Mouse (Mus musculus): ENCODE data around the gene Gys1. TPM values are rescaled to one million over a fixed set of nuclear protein-coding genes. Genes with fewer than 3 reads are reported as not detected.
"Not testable (repeated sequence)": the region's sequence is repeated elsewhere in the genome, so short reads cannot be mapped to it uniquely, and the experiment has no call there.

Gene Gys1
- polyA plus RNA-seq, 1 experiment, result 44.5 TPM

DNA sequence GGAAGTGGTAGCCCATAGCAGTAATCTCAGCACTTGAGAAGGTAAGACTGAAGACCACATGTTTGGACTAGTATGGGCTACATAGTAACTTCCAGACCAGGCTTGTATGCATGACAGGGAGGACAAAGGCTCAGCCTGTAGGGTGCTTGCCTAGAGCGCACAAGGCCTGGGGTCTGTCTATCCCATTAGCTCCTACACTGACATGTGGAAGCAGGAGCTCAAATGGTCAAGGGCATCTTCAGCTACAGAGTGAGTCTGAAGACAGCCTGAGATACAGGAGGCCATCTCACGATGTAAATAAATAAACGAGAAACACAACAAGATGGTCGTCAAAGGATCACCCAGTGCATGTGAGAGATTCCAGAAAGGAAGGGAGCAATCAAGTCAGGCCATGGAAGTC is 27.7 kb downstream of the Gys1 start:
- no peak for TF ChIP-seq GATA1 (IDR thresholded peaks at IDR 0.05; ENCODE audit: borderline replicate concordance, low read length)
- no peak for TF ChIP-seq FLI1 (IDR thresholded peaks at IDR 0.05; ENCODE audit: low read length)
- Histone ChIP-seq H3K36me3 (replicated peaks; ENCODE audit: low read length) (peaks cover 75% of the 10 kb centered on the region), H3K4me1 (peaks cover 73% of the 10 kb centered on the region), H3K9me3 (no peaks in the 10 kb centered on the region), H3K27me3 (replicated peaks) (no peaks in the 10 kb centered on the region), H3K4me3 (replicated peaks) (peak overlapping the region; percentile 67)

DNA sequence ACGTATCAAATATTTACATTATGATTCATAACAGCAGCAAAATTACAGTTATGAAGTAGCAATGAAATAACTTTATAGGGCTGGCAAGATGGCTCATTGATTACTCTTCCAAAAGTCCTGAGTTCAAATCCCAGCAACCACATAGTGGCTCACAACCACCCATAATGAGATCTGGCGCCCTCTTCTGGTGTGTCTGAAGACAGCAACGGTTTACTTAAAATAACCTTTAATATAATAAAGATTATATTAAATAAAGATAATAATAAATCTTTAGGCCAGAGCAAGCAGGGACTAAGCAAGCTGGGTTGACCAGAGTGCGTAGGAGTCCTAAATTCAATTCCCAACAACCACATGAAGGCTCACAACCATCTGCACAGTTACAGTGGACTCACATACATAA is 28.2 kb downstream of the Gys1 start:
- not testable (repeated sequence) for H3K4me3 ChIP-seq (replicated peaks); H3K27me3 ChIP-seq (replicated peaks); H3K9me3 ChIP-seq
- Histone ChIP-seq H3K4me1 (peaks cover 74% of the 10 kb centered on the region), H3K36me3 (replicated peaks; ENCODE audit: low read length) (peaks cover 70% of the 10 kb centered on the region)

- H3K36me3 ChIP-seq (replicated peaks; ENCODE audit: low read length), result peaks cover 58% of the 10 kb centered on the region
- TF ChIP-seq GATA1 (IDR thresholded peaks at IDR 0.05; ENCODE audit: borderline replicate concordance, low read length) (no peak), FLI1 (IDR thresholded peaks at IDR 0.05; ENCODE audit: low read length) (no peak)
- H3K4me1 ChIP-seq, result peaks cover 78% of the 10 kb centered on the region
- H3K4me3 ChIP-seq (replicated peaks), result peak overlapping the region; percentile 84
- H3K9me3 ChIP-seq, result no peaks in the 10 kb centered on the region; the same call in 1 of the 2 replicates
- H3K27me3 ChIP-seq (replicated peaks), result no peaks in the 10 kb centered on the region
These were observed 29.5 kb downstream of the Gys1 start for GRCm38 (mm10) chr7:45463987-45464778.

DNA sequence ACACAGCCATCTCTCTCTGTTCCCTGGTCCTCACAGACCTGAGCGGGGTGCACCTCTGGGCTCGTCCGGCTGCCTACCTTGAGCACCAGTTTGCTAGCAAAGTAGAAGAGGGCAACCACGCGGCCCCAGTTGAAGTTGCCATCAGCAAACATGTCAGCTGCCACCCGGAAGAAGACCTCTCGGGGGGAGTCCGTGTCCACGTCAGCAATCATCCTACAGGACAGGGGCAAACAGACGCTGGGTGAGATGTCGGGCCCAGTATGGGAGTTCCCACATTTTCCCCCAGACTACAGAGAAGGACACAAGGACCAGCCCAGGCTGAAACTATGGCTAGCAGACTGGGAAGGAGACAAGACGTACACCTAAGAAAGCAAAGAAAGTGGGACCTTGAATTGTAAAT is 30.5 kb downstream of the Gys1 start:
- Histone ChIP-seq H3K27me3 (replicated peaks) (no peaks in the 10 kb centered on the region), H3K4me1 (peaks cover 77% of the 10 kb centered on the region), H3K36me3 (replicated peaks; ENCODE audit: low read length) (peaks cover 56% of the 10 kb centered on the region), H3K4me3 (replicated peaks) (peak overlapping the region; percentile 96), H3K9me3 (no peaks in the 10 kb centered on the region; the same call in 1 of the 2 replicates)
- no peak for TF ChIP-seq GATA1 (IDR thresholded peaks at IDR 0.05; ENCODE audit: borderline replicate concordance, low read length)
- no peak for TF ChIP-seq FLI1 (IDR thresholded peaks at IDR 0.05; ENCODE audit: low read length)

GRCm38 (mm10) chr7:45465549-45465948 is 30.9 kb downstream of the Gys1 start:
- TF ChIP-seq FLI1 (IDR thresholded peaks at IDR 0.05; ENCODE audit: low read length), result no peak
- no peak for TF ChIP-seq GATA1 (IDR thresholded peaks at IDR 0.05; ENCODE audit: borderline replicate concordance, low read length)
- Histone ChIP-seq H3K36me3 (replicated peaks; ENCODE audit: low read length) (peaks cover 52% of the 10 kb centered on the region), H3K4me3 (replicated peaks) (peak overlapping the region; percentile 96), H3K4me1 (peaks cover 73% of the 10 kb centered on the region), H3K27me3 (replicated peaks) (no peaks in the 10 kb centered on the region), H3K9me3 (no peaks in the 10 kb centered on the region; the same call in 1 of the 2 replicates)

DNA sequence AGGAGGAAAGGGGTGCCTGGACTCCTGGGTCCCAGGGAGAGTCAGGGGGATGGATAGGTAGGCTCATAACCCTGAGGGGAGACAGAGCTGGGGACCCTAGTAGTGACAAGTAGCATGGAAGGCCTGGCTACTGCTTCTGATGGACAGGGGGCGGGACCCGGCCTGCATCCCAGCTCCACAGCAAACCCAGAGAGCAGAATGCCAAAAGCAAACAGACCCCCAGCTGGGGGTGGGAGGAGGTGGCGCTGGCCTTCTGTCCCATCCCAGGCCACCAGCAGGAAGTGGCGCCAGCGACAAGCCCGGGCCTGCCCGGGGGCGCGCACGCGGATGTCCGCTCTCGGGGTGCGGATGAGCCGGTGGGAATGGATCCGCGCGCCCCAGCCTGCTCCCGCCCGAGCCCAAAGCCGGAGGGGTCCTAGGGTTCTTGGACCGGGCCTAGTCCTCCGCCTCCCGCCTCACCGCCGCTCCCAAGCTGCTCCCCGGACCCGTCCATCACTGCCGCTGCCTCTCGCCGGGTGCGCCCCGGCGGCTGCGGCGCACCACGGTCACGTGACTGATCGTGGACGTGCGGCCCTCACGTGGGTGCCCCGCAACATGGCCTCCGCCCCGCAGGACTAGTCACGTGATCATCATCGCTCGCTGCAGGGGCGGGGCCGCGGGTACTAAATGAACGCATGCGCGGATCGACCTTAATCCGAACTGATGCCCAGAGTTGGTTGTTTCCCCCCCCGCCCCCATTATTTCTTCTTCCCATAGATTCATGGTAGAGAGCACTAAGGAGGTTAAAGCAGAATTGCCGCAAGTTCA is 31.8 kb downstream of the Gys1 start, which contains the start of gene Bax:
Bax (minus strand) TSS at position 616 of the 807 bp plus-strand sequence.
- peaks cover 73% of the 10 kb centered on the region for H3K4me1 ChIP-seq
- no peak for TF ChIP-seq FLI1 (IDR thresholded peaks at IDR 0.05; ENCODE audit: low read length)
- no peak for TF ChIP-seq GATA1 (IDR thresholded peaks at IDR 0.05; ENCODE audit: borderline replicate concordance, low read length)
- peak within 1 kb of the TSS; percentile 96 for H3K4me3 ChIP-seq (replicated peaks)
- no peaks in the 10 kb centered on the region; the same call in 1 of the 2 replicates for H3K9me3 ChIP-seq
- peaks cover 46% of the 10 kb centered on the region for H3K36me3 ChIP-seq (replicated peaks; ENCODE audit: low read length)
- H3K27me3 ChIP-seq (replicated peaks), result no peaks in the 10 kb centered on the region

DNA sequence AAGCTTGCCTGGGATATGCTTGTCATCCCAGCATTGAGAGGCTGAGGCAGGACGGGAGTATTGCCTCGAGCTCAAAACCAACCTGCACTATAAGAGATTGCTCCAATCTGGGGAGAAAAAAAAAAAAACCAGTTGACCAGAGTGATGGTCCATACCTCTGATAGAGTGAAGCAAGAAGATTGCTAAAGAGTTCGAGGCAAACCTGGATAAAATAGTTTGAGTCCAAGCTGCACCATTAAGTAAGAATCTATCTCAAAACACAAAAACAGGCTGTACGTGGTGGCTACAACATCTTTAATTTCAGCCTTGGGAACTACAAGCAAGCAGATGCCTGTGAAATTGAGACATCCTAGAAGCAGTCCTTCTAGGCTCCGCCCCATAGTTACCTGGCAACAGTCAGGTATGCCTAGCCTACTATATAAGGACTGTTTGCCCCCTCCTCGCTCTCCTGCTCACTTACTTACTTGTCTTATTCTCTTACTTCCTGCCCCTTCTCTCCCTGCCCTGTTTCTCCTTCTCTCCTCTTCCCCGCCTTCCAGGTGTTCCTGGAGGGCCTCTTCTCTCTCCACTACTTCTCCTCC is 32.5 kb downstream of the Gys1 start:
- TF ChIP-seq FLI1 (IDR thresholded peaks at IDR 0.05; ENCODE audit: low read length) (no peak), GATA1 (IDR thresholded peaks at IDR 0.05; ENCODE audit: borderline replicate concordance, low read length) (no peak)
- Histone ChIP-seq H3K27me3 (replicated peaks) (no peaks in the 10 kb centered on the region), H3K9me3 (no peaks in the 10 kb centered on the region; the same call in 1 of the 2 replicates), H3K4me1 (peaks cover 71% of the 10 kb centered on the region), H3K36me3 (replicated peaks; ENCODE audit: low read length) (peaks cover 39% of the 10 kb centered on the region), H3K4me3 (replicated peaks) (peak overlapping the region; percentile 96)

DNA sequence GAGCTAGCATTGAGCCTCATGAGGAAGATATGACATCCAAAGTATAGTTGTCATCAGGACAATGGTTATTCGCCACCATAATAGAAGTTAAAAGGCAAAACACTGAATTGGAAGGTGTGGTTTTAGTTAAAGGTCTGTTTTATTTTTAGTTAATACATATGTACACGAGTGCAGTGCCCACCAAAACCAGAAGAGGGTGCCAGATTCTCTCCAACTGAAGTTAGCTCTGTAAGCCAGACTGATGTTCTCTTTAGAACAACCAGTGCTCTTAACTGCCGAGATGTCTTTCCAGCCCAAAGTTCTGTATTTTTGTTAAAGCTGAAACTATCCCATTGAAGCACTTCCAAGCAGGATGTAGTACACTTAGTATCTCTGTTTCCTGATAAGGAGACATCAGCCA is 36.2 kb downstream of the Gys1 start:
- H3K4me1 ChIP-seq, result peaks cover 45% of the 10 kb centered on the region
- H3K27me3 ChIP-seq (replicated peaks), result no peaks in the 10 kb centered on the region
- peak overlapping the region; percentile 9 for H3K4me3 ChIP-seq (replicated peaks)
- TF ChIP-seq GATA1 (IDR thresholded peaks at IDR 0.05; ENCODE audit: borderline replicate concordance, low read length) (no peak), FLI1 (IDR thresholded peaks at IDR 0.05; ENCODE audit: low read length) (no peak)
- H3K9me3 ChIP-seq, result peaks cover 3% of the 10 kb centered on the region; the same call in 1 of the 2 replicates
- H3K36me3 ChIP-seq (replicated peaks; ENCODE audit: low read length), result peaks cover 4% of the 10 kb centered on the region

DNA sequence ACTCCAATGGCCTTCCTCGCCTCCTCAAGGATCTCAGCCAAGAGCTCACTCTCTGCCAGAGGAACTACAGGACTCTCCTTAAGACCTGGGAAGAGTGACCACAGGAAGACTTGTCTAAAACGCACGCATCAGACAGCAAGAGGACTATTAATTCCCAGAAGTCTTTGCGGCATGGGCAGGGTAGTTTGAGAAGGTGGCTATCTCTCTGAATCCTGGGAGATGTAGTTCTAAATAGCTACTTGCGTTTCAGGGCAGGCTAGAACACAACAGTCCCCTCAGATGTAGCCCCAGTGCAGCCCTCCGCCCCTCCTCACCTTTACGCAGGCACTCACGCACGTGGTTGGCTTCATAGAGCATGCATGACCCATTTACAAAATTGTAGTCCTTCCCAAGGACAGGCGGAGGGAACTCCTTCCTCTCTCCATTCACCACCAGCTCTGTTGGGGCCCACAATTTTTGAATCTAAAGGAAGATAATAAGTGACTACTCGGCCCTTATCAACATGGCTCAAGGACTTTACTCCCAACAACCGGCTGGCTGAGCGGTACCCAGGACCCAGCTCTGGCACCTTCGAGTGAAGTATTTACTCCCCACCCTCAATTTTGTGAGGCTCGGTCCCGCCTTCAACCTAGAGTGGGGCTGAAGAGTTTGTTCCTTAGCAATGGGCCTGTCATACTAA is 40.8 kb downstream of the Gys1 start:
- Histone ChIP-seq H3K36me3 (replicated peaks; ENCODE audit: low read length) (no peaks in the 10 kb centered on the region), H3K9me3 (0 out of 2 replicates have a peak, but pooled peaks cover 3% of the 10 kb centered on the region), H3K27me3 (replicated peaks) (no peaks in the 10 kb centered on the region), H3K4me3 (replicated peaks) (peak overlapping the region; percentile 72), H3K4me1 (peaks cover 32% of the 10 kb centered on the region)
- TF ChIP-seq FLI1 (IDR thresholded peaks at IDR 0.05; ENCODE audit: low read length) (no peak), GATA1 (IDR thresholded peaks at IDR 0.05; ENCODE audit: borderline replicate concordance, low read length) (no peak)

Measured in megakaryocyte, embryonic 14.5 days (primary cell).